Comparison of ENCODE assay signal across 18 mouse cellular contexts in the genomic region with DNA sequence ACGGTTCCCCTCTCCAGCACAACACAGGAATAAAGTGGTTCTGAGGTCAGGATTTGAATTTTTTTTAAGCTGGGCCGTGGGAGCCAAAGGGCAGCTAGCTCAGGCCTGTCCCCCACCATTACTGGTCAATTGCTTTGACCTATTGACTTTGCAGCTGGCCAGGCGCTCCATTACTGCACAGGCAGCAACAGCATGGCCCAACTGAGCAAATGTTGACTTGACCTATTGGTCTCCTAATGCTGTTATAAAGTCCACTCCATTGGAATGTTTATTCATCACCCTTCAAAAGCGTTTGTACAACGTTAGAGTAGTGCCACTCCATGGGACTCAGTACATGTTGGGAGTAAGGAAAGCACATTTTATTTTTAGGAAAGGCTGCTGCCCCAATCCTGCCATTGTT.
DNase-seq lines count a peak whose midpoint lies in the region; ATAC-seq and TF ChIP-seq lines count a peak whose summit lies in the region.
"Had no signal": no experiment of that assay in that cellular context is flagged by ENCODE, and none has a peak within 500 bp of the region (broad histone marks: within the 10 kb centered on the region; RNA-seq: fewer than 3 reads in every experiment).

No protein-coding gene starts in this region.

- peaks cover 32% of the 10 kb centered on the region; the same call in 1 of the 2 replicates for H3K27me3 ChIP-seq in hindbrain, embryonic 10.5 days (ENCODE audit: insufficient read depth, poor library complexity, severe bottlenecking)
- no peaks in the 10 kb centered on the region for H3K27me3 ChIP-seq in hindbrain, postnatal 0 days (ENCODE audit: insufficient read depth, low read length)
- peaks cover 24% of the 10 kb centered on the region for H3K27me3 ChIP-seq in liver, embryonic 14.5 days (ENCODE audit: control insufficient read depth, insufficient read depth, low read length)
- no peaks in the 10 kb centered on the region for H3K27me3 ChIP-seq in forebrain, embryonic 14.5 days (replicated peaks; ENCODE audit: control insufficient read depth, insufficient read depth, low read length)
- H3K27me3 ChIP-seq: embryonic facial prominence, embryonic 15.5 days; forebrain, embryonic 12.5 days; heart, embryonic 12.5 days; limb, embryonic 13.5 days; midbrain, embryonic 13.5 days had no signal

- no peak overlapping the region for H3K9ac ChIP-seq in hindbrain, postnatal 0 days (replicated peaks; ENCODE audit: low read length)
- no peak overlapping the region for H3K9ac ChIP-seq in liver, embryonic 14.5 days (replicated peaks)
- H3K9ac ChIP-seq in forebrain, embryonic 14.5 days (ENCODE audit: low read length), result no peak overlapping the region
- H3K9ac ChIP-seq: embryonic facial prominence, embryonic 15.5 days; forebrain, embryonic 12.5 days; heart, embryonic 12.5 days; limb, embryonic 13.5 days; midbrain, embryonic 13.5 days had no signal

- peaks cover 8% of the 10 kb centered on the region; the same call in 1 of the 2 replicates for H3K4me1 ChIP-seq in hindbrain, embryonic 10.5 days (replicated peaks)
- peaks cover 3% of the 10 kb centered on the region; the same call in 1 of the 2 replicates for H3K4me1 ChIP-seq in hindbrain, postnatal 0 days (ENCODE audit: insufficient read depth, low read length)
- H3K4me1 ChIP-seq in liver, embryonic 14.5 days (replicated peaks; ENCODE audit: control insufficient read depth in 2 of 2, insufficient read depth in 2 of 2, low read length in 1 of 2), result no peaks in the 10 kb centered on the region
- no peaks in the 10 kb centered on the region for H3K4me1 ChIP-seq in forebrain, embryonic 14.5 days (ENCODE audit: control insufficient read depth, insufficient read depth, low read length)
- H3K4me1 ChIP-seq: embryonic facial prominence, embryonic 15.5 days; forebrain, embryonic 12.5 days; heart, embryonic 12.5 days; midbrain, embryonic 13.5 days had no signal

- no peaks in the 10 kb centered on the region for H3K36me3 ChIP-seq in hindbrain, embryonic 10.5 days
- H3K36me3 ChIP-seq in hindbrain, postnatal 0 days (ENCODE audit: insufficient read depth, low read length), result no peaks in the 10 kb centered on the region
- no peaks in the 10 kb centered on the region for H3K36me3 ChIP-seq in liver, embryonic 14.5 days (replicated peaks; ENCODE audit: control insufficient read depth, insufficient read depth, low read depth)
- no peaks in the 10 kb centered on the region for H3K36me3 ChIP-seq in forebrain, embryonic 14.5 days (ENCODE audit: control insufficient read depth, insufficient read depth, low read length)
- H3K36me3 ChIP-seq: embryonic facial prominence, embryonic 15.5 days; forebrain, embryonic 12.5 days; heart, embryonic 12.5 days; limb, embryonic 13.5 days; midbrain, embryonic 13.5 days had no signal

- no peak overlapping the region for H3K27ac ChIP-seq in hindbrain, embryonic 10.5 days
- no peak overlapping the region for H3K27ac ChIP-seq in hindbrain, postnatal 0 days
- H3K27ac ChIP-seq in liver, embryonic 14.5 days, result no peak overlapping the region
- H3K27ac ChIP-seq in forebrain, embryonic 14.5 days (ENCODE audit: low read depth, low read length), result no peak overlapping the region
- H3K27ac ChIP-seq: embryonic facial prominence, embryonic 15.5 days; forebrain, embryonic 12.5 days; limb, embryonic 13.5 days; midbrain, embryonic 13.5 days had no signal

- peak; percentile 60 for DNase-seq in hindbrain, embryonic 10.5 days (ENCODE audit: low spot score)
- DNase-seq in hindbrain, postnatal 0 days (ENCODE audit: low spot score), result no peak
- peak; percentile 79 for DNase-seq in embryo, embryonic 10.5 days (ENCODE audit: low spot score)
- DNase-seq in liver, embryonic 14.5 days (ENCODE audit: low read depth in 3 of 3, low spot score in 3 of 3), result peak in 1 of 3 experiments; percentile 9
- DNase-seq in lung, postnatal 10 days, result peak; percentile 53
- no peak for DNase-seq in forebrain, embryonic 14.5 days (ENCODE audit: low spot score)
- no peak for DNase-seq in cerebellum, postnatal 25 days
- DNase-seq: cerebellum, postnatal 36 days; gastrocnemius, postnatal 36 days; heart, postnatal 36 days; thymus, postnatal 25 days had no signal

- no peaks in the 10 kb centered on the region for H3K9me3 ChIP-seq in hindbrain, embryonic 10.5 days
- H3K9me3 ChIP-seq in hindbrain, postnatal 0 days (ENCODE audit: low read length), result no peaks in the 10 kb centered on the region
- H3K9me3 ChIP-seq in liver, embryonic 14.5 days (ENCODE audit: control insufficient read depth, low read length), result no peaks in the 10 kb centered on the region
- H3K9me3 ChIP-seq in forebrain, embryonic 14.5 days (replicated peaks; ENCODE audit: control insufficient read depth, low read length), result no peaks in the 10 kb centered on the region
- H3K9me3 ChIP-seq: embryonic facial prominence, embryonic 15.5 days; forebrain, embryonic 12.5 days; limb, embryonic 13.5 days; midbrain, embryonic 13.5 days had no signal

- no peak for ATAC-seq in hindbrain, postnatal 0 days
- peak; percentile 37; the same call in 1 of the 2 replicates for ATAC-seq in liver, embryonic 14.5 days (ENCODE audit: insufficient read depth)
- ATAC-seq in forebrain, embryonic 14.5 days, result no peak
- no peak for ATAC-seq in erythroid progenitor cell, adult 5-6 weeks (replicated peaks; ENCODE audit: low FRiP score, poor library complexity, severe bottlenecking)
- ATAC-seq: midbrain, embryonic 13.5 days; Patski had no signal

- no peak for TF ChIP-seq CTCF in hindbrain, postnatal 0 days (IDR thresholded peaks at IDR 0.05; ENCODE audit: low read depth)
- no peak for TF ChIP-seq CTCF in liver, embryonic 14.5 days (IDR thresholded peaks at IDR 0.05; ENCODE audit: low read depth)

- no peak for TF ChIP-seq EP300 in liver, embryonic 14.5 days (IDR thresholded peaks at IDR 0.05; ENCODE audit: low read depth)

- 35% methylated on average over 5 of the region's 5 CpGs for WGBS in hindbrain, embryonic 10.5 days
- WGBS in hindbrain, postnatal 0 days, result 59% methylated on average over 5 of the region's 5 CpGs
- 44% methylated on average over 5 of the region's 5 CpGs for WGBS in liver, embryonic 14.5 days (ENCODE audit: insufficient replicate concordance)
- 88% methylated on average over 5 of the region's 5 CpGs for WGBS in forebrain, embryonic 14.5 days

- H3K4me2 ChIP-seq in hindbrain, postnatal 0 days (ENCODE audit: low read depth, low read length), result no peak overlapping the region
- no peak overlapping the region for H3K4me2 ChIP-seq in liver, embryonic 14.5 days (ENCODE audit: low read depth)
- no peak overlapping the region for H3K4me2 ChIP-seq in forebrain, embryonic 14.5 days (ENCODE audit: low read length)
- H3K4me2 ChIP-seq: embryonic facial prominence, embryonic 15.5 days; forebrain, embryonic 12.5 days; heart, embryonic 12.5 days; limb, embryonic 13.5 days; midbrain, embryonic 13.5 days had no signal

- no peak overlapping the region for H3K4me3 ChIP-seq in hindbrain, embryonic 10.5 days
- no peak overlapping the region for H3K4me3 ChIP-seq in hindbrain, postnatal 0 days (ENCODE audit: low read length)
- no peak overlapping the region for H3K4me3 ChIP-seq in liver, embryonic 14.5 days (ENCODE audit: insufficient read depth in 1 of 2, low read depth in 2 of 2, low read length in 2 of 2)
- H3K4me3 ChIP-seq in forebrain, embryonic 14.5 days (ENCODE audit: low read depth, low read length), result no peak overlapping the region
- H3K4me3 ChIP-seq: embryonic facial prominence, embryonic 15.5 days; forebrain, embryonic 12.5 days; heart, embryonic 12.5 days; limb, embryonic 13.5 days; midbrain, embryonic 13.5 days had no signal

Comparison
In these comparisons a context has a peak if more than half of its experiments do, and no peak if none do; other contexts are left out.
1. DNase-seq: peak in hindbrain, embryonic 10.5 days (single experiment), embryo, embryonic 10.5 days (single experiment) and lung, postnatal 10 days (single experiment); none in hindbrain, postnatal 0 days (single experiment), forebrain, embryonic 14.5 days (single experiment) and cerebellum, postnatal 25 days (0 of 2).